Mouse (Mus musculus): ENCODE data around the gene Enthd1.

DNA sequence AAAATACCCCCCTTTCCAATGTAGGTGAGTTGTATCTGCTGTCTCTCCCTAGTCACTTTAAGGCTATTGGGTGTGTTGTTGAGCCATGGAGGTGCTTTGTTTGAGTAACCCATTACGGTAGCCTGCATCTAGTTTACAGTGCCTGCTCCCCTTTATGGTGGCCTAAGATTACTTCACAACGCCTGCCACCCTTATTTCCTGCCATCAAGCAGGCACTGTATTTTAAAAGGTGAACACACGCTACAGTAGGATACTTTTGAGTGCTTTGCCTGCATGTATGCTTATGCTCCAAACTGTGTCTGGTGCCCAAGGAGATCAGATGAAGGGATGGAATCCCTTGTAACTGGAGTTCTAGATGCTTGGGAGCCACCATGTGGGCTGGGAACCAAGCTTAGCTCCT, 2.2 kb upstream of the Enthd1 start:
- TF ChIP-seq CTCF (IDR thresholded peaks at IDR 0.05; ENCODE audit: control insufficient read depth, insufficient read depth, low read length) (no peak), POLR2A (IDR thresholded peaks at IDR 0.05; ENCODE audit: borderline replicate concordance, control insufficient read depth, low read depth, low read length) (no peak)

Measured in bone marrow, adult 2 months (tissue).